Mouse (Mus musculus) left cerebral cortex, postnatal 10 days (tissue): ENCODE data around the gene Cpeb4. TPM values are rescaled to one million over a fixed set of nuclear protein-coding genes. Genes with fewer than 3 reads are reported as not detected.

ENCODE experiments used
- DNase-seq, 2 experiments: peaks; one replicate each; pipeline ENCODE4 v3.0.0; 2021 to 2022; ENCODE audit warnings: low spot score in 2 of 2, mixed read lengths in 1 of 2; ENCODE audit errors: extremely low spot score in 1 of 2
- intact Hi-C: fragments of 180-260 bp; cut with DNase I; formaldehyde crosslinking; loops from one replicate; pipeline ENCODE4 v1.15.1; 2025
- total RNA-seq, 2 experiments: library from RNA; stranded (reverse); gene quantifications; 2 replicates each; pipeline ENCODE4 v1.2.3; 2021

Gene Cpeb4
- total RNA-seq, 2 experiments from 2014 or later, result 157 to 163 TPM

- intact Hi-C loops, result no loop called here
- DNase-seq, result no peak
Measured at GRCm38 (mm10) chr11:31885765-31886164, 13.8 kb downstream of the Cpeb4 start.

GRCm38 (mm10) chr11:31888229-31888628 is 16.2 kb downstream of the Cpeb4 start:
- intact Hi-C loops, result no loop called here
- DNase-seq, result no peak

GRCm38 (mm10) chr11:31892152-31892551 is 20.1 kb downstream of the Cpeb4 start:
- intact Hi-C loops, result no loop called here
- DNase-seq, result no peak

GRCm38 (mm10) chr11:31893639-31894038 is 21.6 kb downstream of the Cpeb4 start:
- no peak for DNase-seq

GRCm38 (mm10) chr11:31896065-31896792 is 24.2 kb downstream of the Cpeb4 start:
- intact Hi-C loops, result no loop called here

More at GRCm38 (mm10) chr11:31893639-31894038, 21.6 kb downstream of the Cpeb4 start:
- intact Hi-C loops, result no loop called here

GRCm38 (mm10) chr11:31896905-31897304 is 24.9 kb downstream of the Cpeb4 start:
- no peak for DNase-seq
- intact Hi-C loops, result no loop called here

More at GRCm38 (mm10) chr11:31896065-31896792, 24.2 kb downstream of the Cpeb4 start:
- no peak for DNase-seq

- DNase-seq, result no peak
- intact Hi-C loops, result no loop called here
Measured at GRCm38 (mm10) chr11:31899166-31899565, 27.2 kb downstream of the Cpeb4 start.

GRCm38 (mm10) chr11:31900736-31901135 is 28.7 kb downstream of the Cpeb4 start:
- intact Hi-C loops, result no loop called here
- no peak for DNase-seq

GRCm38 (mm10) chr11:31902251-31903001 is 30.4 kb downstream of the Cpeb4 start:
- intact Hi-C loops, result no loop called here
- DNase-seq, result no peak

GRCm38 (mm10) chr11:31906499-31906898 is 34.5 kb downstream of the Cpeb4 start:
- no peak for DNase-seq
- intact Hi-C loops, result no loop called here

GRCm38 (mm10) chr11:31907650-31908049 is 35.6 kb downstream of the Cpeb4 start:
- intact Hi-C loops, result no loop called here
- no peak for DNase-seq

GRCm38 (mm10) chr11:31912958-31913357 is 40.9 kb downstream of the Cpeb4 start:
- intact Hi-C loops, result no loop called here

GRCm38 (mm10) chr11:31917769-31918168 is 45.8 kb downstream of the Cpeb4 start:
- intact Hi-C loops, result no loop called here
- DNase-seq, result no peak

More at GRCm38 (mm10) chr11:31912958-31913357, 40.9 kb downstream of the Cpeb4 start:
- DNase-seq, result no peak

- no peak for DNase-seq
- intact Hi-C loops, result no loop called here
Measured at GRCm38 (mm10) chr11:31930051-31930450, 58.0 kb downstream of the Cpeb4 start.

GRCm38 (mm10) chr11:31935652-31936051 is 63.6 kb downstream of the Cpeb4 start:
- no peak for DNase-seq
- intact Hi-C loops, result no loop called here

GRCm38 (mm10) chr11:31936910-31937525 is 65.0 kb downstream of the Cpeb4 start:
- peak in 1 of 2 experiments; percentile 44 for DNase-seq
- intact Hi-C loops, result no loop called here

- intact Hi-C loops, result loop anchor here (10.0 kb wide), 1 partner anchor 696 kb away; no protein-coding TSS in a partner anchor
- DNase-seq, result peak; percentile 79 to 83
Measured at GRCm38 (mm10) chr11:31940898-31941639, 69.1 kb downstream of the Cpeb4 start.

GRCm38 (mm10) chr11:31941640-31942638 is 69.9 kb downstream of the Cpeb4 start:
- intact Hi-C loops, result loop anchor here (10.0 kb wide), 1 partner anchor 697 kb away; no protein-coding TSS in a partner anchor
- no peak for DNase-seq
